Mouse (Mus musculus) T-helper 2 cell (primary cell): ENCODE data around the gene Hoxc12.

Source experiments
- in situ Hi-C: fragments of 300-600 bp; cut with MboI, MseI; formaldehyde crosslinking; loops from one replicate; pipeline ENCODE4 v1.15.1; 2025; ENCODE audit warnings: high pct_unique_total_duplicates

The Hoxc12 gene

DNA sequence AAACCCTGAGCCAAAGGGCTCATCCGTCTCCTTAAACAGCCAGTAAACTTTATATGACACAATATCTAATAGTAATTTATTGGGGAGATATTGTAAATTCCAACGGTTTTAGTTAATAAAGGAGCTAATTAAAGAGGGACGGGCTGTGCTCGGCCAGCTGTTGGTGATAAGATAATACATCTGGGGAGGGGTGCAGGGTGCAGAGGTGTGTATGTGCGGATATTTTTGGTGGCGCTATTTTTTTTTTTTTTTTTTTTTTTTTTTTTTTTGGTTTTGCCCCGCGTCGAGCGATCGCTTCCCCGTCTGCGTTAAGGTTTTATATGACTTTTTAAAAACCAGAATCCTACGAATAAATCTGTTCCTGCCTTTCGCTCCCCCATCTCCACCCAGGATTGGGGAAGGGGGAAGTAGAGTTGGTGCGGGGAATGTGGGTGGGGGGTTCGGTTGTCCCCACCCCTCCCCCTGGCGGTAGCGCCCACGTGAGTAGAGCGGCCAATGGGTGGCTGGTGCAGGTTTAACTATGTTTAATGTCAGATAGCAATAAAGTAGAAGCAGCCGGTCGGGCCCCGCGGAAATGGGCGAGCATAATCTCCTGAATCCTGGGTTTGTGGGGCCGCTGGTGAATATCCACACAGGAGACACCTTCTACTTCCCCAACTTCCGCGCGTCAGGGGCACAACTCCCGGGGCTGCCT is at the start of gene Hoxc12:
Gene Hoxc12 (plus strand): TSS at position 479 of the 694 bp plus-strand sequence.
- in situ Hi-C loops: no loop called here

DNA sequence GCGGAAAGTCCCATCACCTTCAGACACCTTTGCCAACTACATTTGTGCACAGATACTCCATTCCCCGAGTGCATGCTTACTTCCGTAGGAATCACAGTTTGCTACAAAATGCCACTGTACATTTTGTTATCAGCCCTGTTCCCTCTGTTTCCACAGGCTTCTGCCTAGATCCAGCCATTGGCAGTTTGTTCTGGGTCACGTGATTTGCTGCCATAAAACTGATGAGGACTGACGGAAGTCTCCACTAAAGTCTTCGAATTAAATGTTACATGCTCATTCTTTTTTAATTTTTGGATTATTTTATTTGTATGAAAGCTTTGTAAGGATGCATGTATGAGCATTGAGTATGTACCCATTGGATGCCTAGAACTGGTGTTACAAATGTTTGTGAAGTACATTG is 41.4 kb upstream of the Hoxc12 start:
- in situ Hi-C loops: no loop called here

DNA sequence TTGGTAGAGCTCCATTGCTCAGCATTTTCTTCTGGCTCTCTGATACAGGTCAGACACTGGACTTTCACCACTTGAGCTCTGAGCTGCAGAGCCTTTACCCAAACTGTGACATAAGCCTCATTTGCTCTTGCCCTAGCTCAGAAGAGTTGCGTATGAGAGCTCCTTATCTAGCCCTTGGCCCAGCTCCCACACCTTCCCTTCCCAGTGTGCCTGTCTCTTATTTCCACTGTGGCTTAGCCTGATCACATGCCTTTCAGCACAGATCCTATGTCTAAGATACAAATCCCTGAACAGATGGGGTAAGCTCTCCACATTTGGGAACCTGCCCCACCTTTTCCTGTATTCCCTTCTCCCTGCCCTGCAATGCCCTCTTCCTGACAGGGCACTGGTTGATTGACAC is 31.6 kb upstream of the Hoxc12 start:
- in situ Hi-C loops: no loop called here

DNA sequence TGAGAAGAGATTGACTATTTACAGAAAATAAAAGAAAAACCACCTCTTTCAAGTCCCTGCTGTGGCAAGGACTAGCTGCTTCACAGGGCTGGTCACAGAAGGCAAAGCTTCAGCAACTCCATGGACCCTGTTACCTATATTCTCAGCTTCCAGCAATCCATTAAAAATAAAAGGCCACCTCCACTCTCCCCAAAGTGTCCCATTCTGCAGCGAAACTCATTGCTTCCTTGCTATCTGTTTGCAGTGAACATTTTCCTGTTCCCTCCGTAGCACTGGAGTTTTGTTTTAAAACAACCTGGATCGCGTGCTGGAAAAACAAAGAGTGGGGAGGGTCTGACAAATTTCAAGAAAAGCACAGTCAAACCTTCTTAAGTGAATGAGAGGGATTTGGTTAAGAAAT is 27.0 kb upstream of the Hoxc12 start:
- in situ Hi-C loops: no loop called here

DNA sequence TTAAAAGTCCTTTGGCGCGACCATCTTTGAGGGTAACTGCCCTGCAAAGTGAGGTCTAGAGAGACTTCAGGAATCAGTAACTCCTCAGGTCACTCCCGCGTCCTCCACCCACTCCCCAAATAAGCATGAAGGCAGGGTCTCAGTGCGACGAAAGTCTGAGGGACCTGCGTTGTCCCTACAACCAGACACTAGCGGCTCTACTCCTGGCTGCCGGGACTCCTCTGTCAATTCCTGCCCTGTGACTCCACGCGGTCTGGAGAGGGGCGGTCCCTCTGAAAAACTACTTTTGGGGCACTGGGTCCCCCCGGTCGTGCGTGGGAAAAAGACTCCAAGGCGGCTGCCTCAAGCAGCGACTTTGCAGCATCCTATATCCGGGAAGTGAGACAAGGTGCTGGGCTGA is 26.5 kb upstream of the Hoxc12 start:
- in situ Hi-C loops: no loop called here

DNA sequence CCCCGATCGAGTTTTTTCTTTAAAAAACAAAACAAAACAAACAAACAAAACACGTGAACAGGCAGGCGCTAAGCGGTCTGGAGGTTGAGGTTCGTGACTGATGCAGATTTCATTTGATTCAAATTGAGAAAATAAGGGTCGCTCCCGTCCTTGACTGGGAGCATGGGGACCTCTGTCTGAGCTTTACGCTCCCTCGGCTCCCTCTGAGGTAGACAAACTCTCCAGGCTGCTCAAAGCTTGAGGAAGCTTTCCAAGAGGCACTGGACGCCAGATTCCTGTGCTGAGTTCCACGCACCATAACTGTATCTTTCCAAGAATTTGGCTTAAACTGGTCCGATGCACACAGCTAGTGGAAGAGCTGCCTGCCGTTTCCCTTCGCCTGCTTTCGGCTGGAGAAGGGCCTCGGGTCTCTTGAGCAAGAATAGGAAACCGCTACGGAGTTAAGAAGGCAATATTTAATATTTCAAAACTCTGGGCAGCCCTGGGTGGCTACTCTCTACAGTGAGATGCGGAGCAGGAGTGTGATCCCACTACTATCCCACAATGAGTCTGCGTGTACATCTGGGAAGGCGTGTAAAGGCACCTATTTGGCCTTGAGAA is 26.0 kb upstream of the Hoxc12 start:
- in situ Hi-C loops: no loop called here

DNA sequence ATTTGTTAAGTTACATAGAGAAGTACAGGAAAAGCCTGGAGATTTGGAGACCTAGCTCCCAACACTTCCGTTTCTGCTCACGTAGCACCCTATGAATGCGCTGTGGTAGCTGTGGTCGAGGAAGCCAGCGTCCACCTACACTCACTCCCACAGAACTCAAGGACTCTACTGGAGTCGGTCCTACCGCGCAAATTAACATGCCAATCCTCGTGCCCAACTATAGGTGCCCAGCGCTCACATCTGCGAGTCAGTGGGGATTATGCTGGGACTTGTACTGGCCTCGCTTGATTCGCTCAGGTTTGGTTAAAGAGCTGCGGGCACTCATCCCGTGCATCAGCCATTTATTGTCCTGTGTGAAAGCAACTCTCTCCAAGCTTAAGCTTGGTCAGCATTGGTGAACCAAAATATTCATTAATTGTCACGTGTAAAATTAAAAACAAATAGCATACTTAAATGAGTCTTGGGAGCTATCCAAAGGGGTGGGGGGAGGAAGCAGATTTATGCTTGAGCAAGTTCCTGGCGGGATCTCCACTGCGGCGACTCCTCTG is 23.4 kb upstream of the Hoxc12 start:
- in situ Hi-C loops: no loop called here

DNA sequence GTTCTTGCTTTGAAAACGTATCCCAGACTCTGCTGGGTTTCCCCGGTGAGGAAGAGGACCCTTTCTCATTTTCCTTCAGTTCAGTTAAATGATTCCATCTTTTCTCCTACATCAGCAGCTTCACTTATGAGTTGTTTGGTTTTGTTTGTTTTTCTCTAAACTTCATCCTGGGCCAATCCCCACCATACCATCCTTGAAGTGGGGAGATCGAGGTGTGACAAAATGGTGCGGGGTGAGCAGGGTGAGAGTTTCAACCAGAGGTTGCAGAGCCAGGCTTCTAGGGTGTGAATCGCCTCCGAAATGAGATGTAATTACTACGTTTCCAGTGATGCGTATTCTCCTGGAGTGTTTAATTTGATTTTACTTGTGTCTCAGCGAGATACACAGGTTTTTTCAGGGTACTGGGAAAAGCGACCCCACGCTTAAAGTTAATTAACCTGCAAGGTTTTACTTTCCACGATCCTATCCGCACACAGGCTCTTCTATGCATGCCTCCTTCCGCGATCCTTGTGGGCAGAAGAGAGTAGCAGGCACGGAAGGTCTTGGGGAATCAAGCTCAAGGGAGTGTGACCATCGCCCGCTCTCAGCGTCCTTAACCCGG is 18.5 kb upstream of the Hoxc12 start:
- in situ Hi-C loops: no loop called here

DNA sequence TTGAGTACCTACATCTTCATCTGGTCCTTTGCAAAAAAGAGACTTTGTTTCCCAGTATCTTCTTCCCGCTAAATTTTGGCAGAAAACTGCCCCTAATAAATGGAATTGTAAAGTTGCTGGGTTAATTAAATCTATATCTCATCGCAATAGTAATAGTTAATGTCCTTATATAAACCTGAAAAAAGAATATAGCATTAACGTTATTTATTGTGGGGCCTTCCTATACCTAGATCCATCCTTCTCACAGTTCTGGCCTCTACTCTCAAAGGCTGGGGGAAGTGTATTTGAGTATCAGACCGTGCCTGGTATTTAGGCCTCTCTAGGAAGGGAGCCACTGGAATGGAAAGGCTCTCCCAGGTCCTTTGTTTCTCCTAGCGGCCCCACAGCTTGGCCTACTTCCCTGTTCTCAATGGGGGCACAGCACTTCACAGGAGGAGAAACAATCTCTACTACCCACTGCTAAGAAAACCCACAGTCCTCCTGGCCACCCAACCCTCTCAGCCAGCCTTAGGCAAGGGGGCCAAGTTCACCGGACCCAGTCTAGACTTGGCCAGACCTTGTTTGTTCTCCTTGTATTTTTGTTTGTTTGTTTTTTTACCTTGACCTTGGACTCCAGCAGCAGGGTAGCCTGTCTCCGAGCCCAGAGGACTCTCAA is 17.8 kb upstream of the Hoxc12 start:
- in situ Hi-C loops: no loop called here

DNA sequence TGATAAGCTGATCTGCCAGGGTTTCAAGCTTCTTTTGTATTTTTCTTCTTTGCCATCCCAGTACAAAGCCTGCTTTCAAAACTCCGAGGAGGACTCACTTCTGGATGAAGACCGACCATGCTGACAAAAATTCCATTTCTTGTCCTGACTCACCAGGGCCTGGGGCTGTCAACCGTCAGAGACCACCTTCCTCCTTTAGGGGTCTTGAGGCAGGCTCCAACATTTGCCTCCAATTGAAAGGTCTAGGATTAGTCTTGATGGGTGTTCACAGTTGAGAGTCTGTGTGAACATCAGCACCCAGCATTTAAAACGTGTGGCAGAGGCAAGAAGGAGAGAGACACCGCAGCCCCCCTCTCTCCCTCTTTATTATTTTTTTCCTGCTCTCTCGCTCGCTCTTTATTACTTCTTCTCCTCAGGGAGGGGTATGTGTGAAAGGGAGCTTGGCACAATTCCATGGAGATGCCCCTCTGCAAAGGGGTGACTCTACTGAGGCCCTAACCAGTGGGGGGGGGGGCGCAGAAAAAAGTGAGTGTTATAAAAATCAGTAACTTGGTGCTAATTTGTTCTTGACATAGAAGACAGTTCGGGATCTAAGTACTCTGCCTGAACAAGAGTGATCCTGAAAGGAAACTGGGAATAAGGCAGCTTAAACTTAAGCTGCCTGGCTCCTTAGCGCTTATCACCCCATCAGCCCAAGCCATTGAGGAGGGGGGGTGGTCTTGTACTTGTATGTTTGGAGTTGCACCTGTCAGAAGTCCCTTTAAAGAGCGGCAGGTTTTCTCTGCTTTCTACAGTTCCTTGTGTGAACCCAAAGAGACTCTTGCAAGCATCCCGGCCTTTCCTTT is 17.0 kb upstream of the Hoxc12 start:
- in situ Hi-C loops: no loop called here

DNA sequence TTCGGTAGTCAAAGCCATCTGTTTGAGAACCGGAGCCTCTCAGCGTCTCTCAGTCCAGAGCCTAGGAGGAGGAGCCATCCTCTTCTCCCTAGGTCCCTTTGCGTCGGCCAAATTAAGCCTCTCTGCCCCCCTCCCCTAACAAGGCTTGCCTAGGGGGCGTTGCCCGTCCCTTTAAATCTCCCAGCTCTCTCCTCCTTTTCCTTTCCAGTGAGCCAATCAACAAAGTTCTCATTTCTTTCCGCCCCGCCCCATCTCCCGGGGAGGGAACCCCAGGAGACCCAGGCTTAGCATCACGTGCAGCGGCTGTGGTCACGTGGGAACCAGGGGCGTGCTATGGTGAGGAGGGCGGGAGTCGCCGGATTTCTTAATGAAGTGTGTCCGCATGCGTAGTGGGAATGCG is 15.9 kb upstream of the Hoxc12 start:
- in situ Hi-C loops: no loop called here

DNA sequence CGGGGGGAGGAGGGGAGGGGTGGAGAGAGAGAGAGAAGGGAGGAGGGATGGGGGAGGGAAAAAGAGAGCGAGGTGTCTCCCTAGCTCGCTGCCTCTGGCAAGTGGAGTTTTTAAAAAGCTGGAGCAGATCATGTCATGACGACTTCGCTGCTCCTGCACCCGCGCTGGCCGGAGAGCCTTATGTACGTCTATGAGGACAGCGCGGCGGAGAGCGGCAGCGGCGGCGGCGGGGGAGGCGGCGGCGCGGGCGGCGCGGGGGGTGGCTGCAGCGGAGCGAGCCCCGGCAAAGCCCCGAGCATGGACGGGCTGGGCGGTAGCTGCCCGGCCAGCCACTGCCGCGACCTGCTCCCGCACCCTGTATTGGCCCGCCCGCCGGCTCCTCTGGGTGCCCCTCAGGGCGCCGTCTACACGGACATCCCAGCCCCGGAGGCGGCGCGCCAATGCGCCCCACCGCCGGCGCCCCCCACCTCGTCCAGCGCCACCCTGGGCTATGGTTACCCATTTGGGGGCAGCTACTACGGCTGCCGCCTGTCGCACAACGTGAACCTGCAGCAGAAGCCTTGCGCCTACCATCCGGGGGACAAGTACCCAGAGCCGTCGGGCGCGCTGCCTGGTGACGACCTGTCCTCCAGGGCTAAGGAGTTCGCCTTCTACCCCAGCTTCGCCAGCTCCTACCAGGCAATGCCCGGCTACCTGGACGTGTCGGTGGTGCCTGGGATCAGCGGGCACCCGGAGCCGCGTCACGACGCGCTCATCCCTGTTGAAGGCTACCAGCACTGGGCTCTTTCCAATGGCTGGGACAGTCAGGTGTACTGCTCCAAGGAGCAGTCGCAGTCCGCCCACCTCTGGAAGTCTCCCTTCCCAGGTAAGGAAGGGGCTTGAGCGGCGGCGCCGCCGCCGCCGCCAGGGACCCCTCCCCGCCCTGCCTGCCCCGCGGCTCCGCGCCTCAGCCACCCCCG is 15.2 kb upstream of the Hoxc12 start, which contains the start of gene Hoxc13:
Gene Hoxc13 (plus strand): TSS at position 51 of the 959 bp plus-strand sequence.
- in situ Hi-C loops: no loop called here

DNA sequence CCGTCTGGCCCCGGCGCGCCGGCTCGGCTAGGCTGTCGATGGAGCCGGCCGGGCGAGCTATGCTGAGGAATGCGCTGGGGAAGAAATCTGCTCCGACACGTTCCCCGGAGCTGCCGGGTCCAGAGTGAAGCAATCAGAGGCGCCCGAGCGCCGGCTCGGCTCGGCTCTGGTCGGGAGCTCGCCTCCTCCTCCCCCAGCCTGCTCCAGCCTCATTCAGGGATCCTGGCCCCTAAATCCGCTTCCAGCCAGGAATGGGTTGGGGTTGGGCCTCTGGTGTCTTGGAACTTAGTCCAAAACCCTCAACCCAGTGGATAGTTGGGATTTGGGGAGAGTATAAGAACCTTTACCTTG is 14.6 kb upstream of the Hoxc12 start:
- in situ Hi-C loops: no loop called here

DNA sequence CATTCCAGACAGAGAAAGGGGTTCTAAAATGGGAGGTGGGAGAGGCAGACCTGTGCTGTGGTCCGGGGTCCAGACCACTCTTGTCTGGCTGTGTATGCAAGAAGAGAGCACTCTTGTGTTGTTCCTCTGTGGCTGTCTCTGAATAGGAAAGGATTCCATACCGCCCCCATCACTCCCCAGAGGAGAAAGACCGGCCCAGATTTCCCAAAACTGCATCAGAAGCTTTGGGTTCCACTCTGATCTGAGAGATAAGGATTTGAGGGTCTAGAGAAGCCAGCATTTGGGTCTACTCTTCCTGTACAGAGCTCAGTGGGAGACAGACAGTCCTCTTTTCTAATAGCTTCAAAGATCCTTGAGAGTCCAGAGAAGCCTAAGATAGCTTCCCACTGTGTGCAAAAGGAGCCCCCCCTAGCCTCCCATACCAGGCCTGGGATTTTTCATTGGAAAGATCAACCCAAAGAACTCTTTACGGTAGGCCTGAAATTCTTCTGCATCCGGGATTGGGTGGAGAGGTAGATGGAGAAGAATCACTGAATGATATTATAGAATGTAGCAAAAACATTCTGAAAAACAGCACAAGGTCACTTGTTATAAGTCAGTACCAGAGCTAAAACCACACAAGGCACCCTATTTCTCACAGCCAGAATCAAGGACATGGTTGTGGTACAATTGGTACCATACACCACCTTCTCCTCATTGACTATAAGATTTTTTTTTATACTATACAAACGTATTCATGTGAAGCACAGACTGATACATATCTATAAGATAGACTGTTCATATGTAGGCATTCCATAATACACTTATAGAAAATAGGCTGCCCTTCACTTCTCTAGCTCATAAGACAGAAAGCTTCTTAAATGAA is 13.7 kb upstream of the Hoxc12 start:
- in situ Hi-C loops: no loop called here

DNA sequence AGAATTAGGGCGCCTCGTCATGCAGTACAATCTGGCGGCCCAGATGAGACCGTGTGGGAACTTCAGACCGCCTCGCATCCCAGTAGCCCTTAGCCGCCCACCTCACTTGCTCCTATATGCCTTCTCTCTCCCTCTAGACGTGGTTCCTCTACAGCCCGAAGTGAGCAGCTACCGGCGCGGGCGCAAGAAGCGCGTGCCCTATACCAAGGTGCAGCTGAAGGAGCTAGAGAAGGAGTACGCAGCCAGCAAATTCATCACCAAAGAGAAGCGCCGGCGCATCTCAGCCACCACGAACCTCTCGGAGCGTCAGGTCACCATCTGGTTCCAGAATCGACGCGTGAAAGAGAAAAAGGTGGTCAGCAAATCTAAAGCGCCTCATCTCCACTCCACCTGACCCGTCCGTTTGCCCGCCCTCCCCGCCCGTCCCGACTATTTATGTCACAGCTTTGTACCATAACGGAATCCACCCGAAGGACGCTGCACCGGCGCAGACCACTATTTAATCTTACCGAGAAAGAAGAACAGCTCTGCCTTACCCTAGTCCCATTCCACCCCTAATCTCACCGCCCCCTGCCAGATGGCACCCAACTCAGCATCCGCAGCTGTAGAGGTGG is 9.4 kb upstream of the Hoxc12 start:
- in situ Hi-C loops: no loop called here

DNA sequence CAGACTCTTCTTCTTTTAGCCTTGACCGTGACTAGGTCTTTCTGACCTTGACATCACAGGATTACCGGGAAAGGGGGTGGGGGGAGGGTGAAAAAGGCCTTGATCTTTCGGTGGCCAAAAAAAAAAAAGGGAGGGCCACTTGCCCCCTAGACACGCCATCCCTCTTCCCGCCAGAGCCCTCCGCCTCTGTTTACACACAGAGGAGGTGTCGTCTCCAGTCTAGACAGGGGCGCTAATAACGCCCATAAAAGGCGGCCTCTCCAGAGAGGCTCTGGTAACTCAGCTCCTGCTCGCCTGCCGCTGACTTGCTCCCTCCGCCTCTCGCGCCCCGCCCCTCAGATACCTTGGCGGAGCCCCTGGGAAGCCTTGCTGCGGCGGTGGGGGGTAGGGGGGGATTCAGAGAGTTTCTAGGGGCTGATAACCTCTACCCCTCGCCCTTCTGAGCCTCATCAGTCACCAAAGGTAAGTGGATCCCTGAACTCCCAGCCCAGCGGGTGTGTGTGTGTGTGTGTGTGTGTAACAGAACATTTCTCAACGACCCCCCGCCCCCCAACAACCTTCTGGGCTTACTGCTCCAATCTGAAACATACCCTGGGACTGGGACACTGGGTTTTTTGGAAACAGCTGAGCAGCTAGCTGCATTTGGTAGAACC is 4.7 kb upstream of the Hoxc12 start:
- in situ Hi-C loops: no loop called here

DNA sequence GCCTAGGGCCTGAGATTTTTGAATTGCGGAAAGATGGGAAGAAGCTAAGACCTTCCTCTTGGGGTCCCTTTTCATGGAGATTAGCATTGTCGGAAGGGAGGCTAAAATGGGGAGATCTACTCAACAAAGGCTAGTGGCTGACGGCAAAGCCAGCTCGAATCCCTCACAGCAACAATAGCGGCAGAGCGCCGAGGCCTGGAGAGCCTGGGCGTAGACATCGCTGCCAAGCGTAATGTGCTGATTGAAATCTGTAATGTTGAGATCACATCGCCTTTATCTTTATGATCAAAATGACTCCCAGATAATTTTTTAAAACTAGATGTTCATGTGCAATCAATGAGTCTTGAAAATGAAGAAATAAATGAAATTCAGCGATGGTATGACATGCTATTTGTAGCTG is 2.1 kb upstream of the Hoxc12 start:
- in situ Hi-C loops: no loop called here

DNA sequence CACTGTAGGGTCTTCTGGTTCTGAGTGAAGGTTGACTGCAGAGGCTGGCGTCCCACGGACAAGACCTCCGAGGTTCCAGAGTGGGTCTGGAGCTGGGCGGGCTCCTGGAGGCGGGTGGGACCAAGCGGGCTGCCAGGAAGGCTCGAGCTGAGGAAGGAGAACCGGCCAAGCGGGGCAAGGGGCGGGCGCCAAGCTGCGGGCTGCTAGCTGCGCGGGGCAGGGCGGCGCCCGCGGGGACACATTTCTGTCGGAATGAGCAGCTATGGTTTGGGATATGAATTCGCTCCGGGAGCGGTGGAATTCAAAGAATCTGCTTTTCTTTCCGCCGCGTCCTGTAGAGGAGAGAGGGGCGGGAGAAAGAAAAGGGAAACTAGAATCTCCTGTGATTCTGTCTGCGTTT is 1.7 kb upstream of the Hoxc12 start:
- in situ Hi-C loops: no loop called here
